Mouse (Mus musculus): ENCODE measurements around the gene Prss43.

- TF ChIP-seq ZNF384 (IDR thresholded peaks at IDR 0.05; ENCODE audit: low read depth, low read length) = no peak
- TF ChIP-seq SIN3A (IDR thresholded peaks at IDR 0.05; ENCODE audit: low read length) = no peak
- no peak for TF ChIP-seq ZC3H11A (IDR thresholded peaks at IDR 0.05; ENCODE audit: low read depth, low read length)
- TF ChIP-seq POLR2A (IDR thresholded peaks at IDR 0.05; ENCODE audit: low read depth, low read length) = no peak
- TF ChIP-seq TCF12 (IDR thresholded peaks at IDR 0.05; ENCODE audit: low read depth, low read length) = no peak
- TF ChIP-seq CTCF (conservative IDR thresholded peaks at IDR 0.05 in 1 of 2, IDR thresholded peaks at IDR 0.05 in 1 of 2; ENCODE audit: low read depth in 2 of 2, low read length in 2 of 2) = no peak
- TF ChIP-seq ZMIZ1 (IDR thresholded peaks at IDR 0.05; ENCODE audit: low read depth, low read length) = no peak
- TF ChIP-seq MAZ (IDR thresholded peaks at IDR 0.05; ENCODE audit: low read depth, low read length) = no peak
- TF ChIP-seq USF2 (conservative IDR thresholded peaks at IDR 0.05; ENCODE audit: low read depth, low read length) = no peak
- TF ChIP-seq SMC3 (IDR thresholded peaks at IDR 0.05; ENCODE audit: low read depth, low read length) = no peak
Measured at GRCm38 (mm10) chr9:110834961-110835360, 8.5 kb downstream of the Prss43 start.

All from CH12.LX (cell line).